Mouse (Mus musculus) midbrain, embryonic 12.5 days (tissue): Measurements from ENCODE around the gene Eif4ebp2. TPM values are rescaled to one million over a fixed set of nuclear protein-coding genes. Genes with fewer than 3 reads are reported as not detected.
A peak's percentile ranks its signal among the peaks of the same experiment; 100 is the strongest.

Experiments
- ATAC-seq: fragments of 200-750 bp; cut with Nextera tagmentation; 2 replicates; pipeline ENCODE4 v1.8.0; 2017; ENCODE audit warnings: low read depth, moderate TSS enrichment, moderate library complexity; ENCODE audit not compliant: low FRiP score
- H3K27ac ChIP-seq: fragments of 300-500 bp; sonication (generic); replicated peaks from 2 replicates; pipeline ENCODE4 v1.5.1; 2016; ENCODE audit warnings: mild to moderate bottlenecking
- H3K27me3 ChIP-seq: fragments of 300-500 bp; sonication (generic); 2 replicates; pipeline ENCODE4 v1.6.1; 2016; ENCODE audit warnings: mild to moderate bottlenecking
- H3K36me3 ChIP-seq: fragments of 300-500 bp; sonication (generic); 2 replicates; pipeline ENCODE4 v1.6.1; 2016
- H3K4me1 ChIP-seq: fragments of 300-500 bp; sonication (generic); 2 replicates; pipeline ENCODE4 v1.6.1; 2016
- H3K4me2 ChIP-seq: fragments of 300-500 bp; sonication (generic); replicated peaks from 2 replicates; pipeline ENCODE4 v1.6.1; 2016; ENCODE audit warnings: mild to moderate bottlenecking, moderate library complexity
- H3K4me3 ChIP-seq: fragments of 300-500 bp; sonication (generic); 2 replicates; pipeline ENCODE4 v1.5.1; 2016; ENCODE audit warnings: mild to moderate bottlenecking
- H3K9ac ChIP-seq: fragments of 300-500 bp; sonication (generic); replicated peaks from 2 replicates; pipeline ENCODE4 v1.6.1; 2016; ENCODE audit warnings: mild to moderate bottlenecking, moderate library complexity
- H3K9me3 ChIP-seq: fragments of 300-500 bp; sonication (generic); 2 replicates; pipeline ENCODE4 v1.6.1; 2016; ENCODE audit warnings: mild to moderate bottlenecking
- WGBS: fragments of 180-500 bp; shearing (Covaris S2); methylation state at CpG from one replicate; pipeline ENCODE4 v1.1.7; 2016; 5-methylcytosine and 5-hydroxymethylcytosine counted together
- polyA plus RNA-seq: library from polyadenylated mRNA; unstranded; fragments of >200 nt; fragmentation: Nextera tagmentation; extraction: Ambion mirVana; gene quantifications from 2 replicates; pipeline ENCODE4 v1.2.1, GENCODE M21; 2016

Eif4ebp2 gene
- polyA plus RNA-seq, 1 experiment from 2014 or later: 79.2 TPM

DNA sequence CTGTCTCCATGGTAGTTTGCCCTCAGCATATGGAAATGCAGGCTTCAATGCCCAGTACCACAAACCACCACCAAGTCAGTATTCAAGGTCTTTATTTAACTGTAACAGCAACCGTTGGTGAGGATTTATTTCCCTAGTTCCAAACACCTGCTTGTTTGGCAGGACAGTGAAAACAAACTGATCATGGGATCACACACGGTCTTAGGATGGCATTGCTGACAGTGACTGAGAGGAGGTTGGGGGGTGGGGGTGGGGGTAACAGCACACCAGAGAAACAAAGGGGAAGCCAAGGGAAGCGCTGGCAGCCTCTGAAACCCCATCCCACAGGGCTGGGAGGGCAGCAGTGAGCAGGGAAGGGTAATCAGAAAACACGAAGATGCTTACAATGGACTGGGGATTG is 24.0 kb downstream of the Eif4ebp2 start:
- Histone ChIP-seq H3K4me3 (no peak overlapping the region), H3K9ac (no peak overlapping the region), H3K36me3 (peaks cover 36% of the 10 kb centered on the region), H3K9me3 (no peaks in the 10 kb centered on the region), H3K27me3 (no peaks in the 10 kb centered on the region), H3K4me1 (peaks cover 12% of the 10 kb centered on the region), H3K27ac (no peak overlapping the region), H3K4me2 (no peak overlapping the region)
- WGBS: 64% methylated on average over 4 of the region's 4 CpGs
- no peak for ATAC-seq

DNA sequence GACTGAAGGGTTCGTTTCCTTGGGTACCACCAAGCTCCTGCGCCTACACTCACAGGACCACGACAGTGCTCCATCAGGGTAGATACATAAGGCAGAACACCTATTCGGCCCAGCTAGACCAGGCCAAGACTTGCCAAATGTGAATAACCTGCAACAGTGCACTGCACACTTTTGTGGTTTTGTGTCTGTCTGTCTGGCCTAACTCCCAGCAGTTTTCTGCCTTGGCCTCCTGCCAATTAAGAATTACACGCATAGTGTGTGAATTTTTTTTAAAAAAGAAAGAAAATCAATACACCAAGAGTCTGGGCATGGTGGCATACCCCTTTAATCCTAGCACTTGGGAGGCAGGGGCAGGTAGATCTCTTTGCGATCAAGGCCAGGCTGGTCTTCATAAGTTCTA is 24.5 kb downstream of the Eif4ebp2 start:
- H3K9me3 ChIP-seq: no peaks in the 10 kb centered on the region
- no peak overlapping the region for H3K9ac ChIP-seq
- 93% methylated on average over 6 of the region's 6 CpGs for WGBS
- no peaks in the 10 kb centered on the region for H3K27me3 ChIP-seq
- H3K4me1 ChIP-seq: peaks cover 12% of the 10 kb centered on the region
- H3K27ac ChIP-seq: no peak overlapping the region
- H3K4me3 ChIP-seq: no peak overlapping the region
- no peak for ATAC-seq
- peaks cover 31% of the 10 kb centered on the region for H3K36me3 ChIP-seq
- no peak overlapping the region for H3K4me2 ChIP-seq

- H3K27ac ChIP-seq: no peak overlapping the region
- H3K36me3 ChIP-seq: peaks cover 19% of the 10 kb centered on the region
- no peak for ATAC-seq
- peaks cover 12% of the 10 kb centered on the region for H3K4me1 ChIP-seq
- no peak overlapping the region for H3K4me2 ChIP-seq
- H3K9me3 ChIP-seq: no peaks in the 10 kb centered on the region
- H3K27me3 ChIP-seq: no peaks in the 10 kb centered on the region
- no peak overlapping the region for H3K4me3 ChIP-seq
- WGBS: 62% methylated on average over 2 of the region's 2 CpGs
- H3K9ac ChIP-seq: no peak overlapping the region
These were observed 26.2 kb downstream of the Eif4ebp2 start for GRCm38 (mm10) chr10:61426251-61426757.

- no peak overlapping the region for H3K4me2 ChIP-seq
- ATAC-seq: no peak
- H3K27ac ChIP-seq: no peak overlapping the region
- H3K27me3 ChIP-seq: peaks cover 12% of the 10 kb centered on the region
- 74% methylated on average over 2 of the region's 2 CpGs for WGBS
- peaks cover 7% of the 10 kb centered on the region for H3K36me3 ChIP-seq
- peaks cover 12% of the 10 kb centered on the region for H3K4me1 ChIP-seq
- no peak overlapping the region for H3K4me3 ChIP-seq
- H3K9ac ChIP-seq: no peak overlapping the region
- no peaks in the 10 kb centered on the region for H3K9me3 ChIP-seq
These were observed 27.4 kb downstream of the Eif4ebp2 start for GRCm38 (mm10) chr10:61425047-61425446.

DNA sequence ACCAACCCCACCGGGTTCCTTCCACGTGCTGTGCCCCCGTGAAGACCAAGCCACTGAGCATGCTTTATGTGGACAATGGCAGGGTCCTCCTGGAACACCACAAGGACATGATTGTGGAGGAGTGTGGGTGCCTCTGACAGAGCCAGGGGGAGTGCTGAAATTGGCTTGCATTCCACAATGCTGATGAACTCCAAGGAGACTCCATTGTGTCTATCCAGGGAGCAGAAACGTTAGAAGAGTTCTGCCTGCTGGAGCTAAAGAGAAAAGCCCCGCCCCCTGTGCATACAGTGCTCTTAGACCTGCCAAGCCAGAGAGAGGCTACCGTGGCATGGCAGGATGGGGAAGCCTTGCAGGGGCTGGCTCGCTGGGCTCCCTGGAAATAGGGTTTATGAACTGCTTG is 28.0 kb downstream of the Eif4ebp2 start:
- Histone ChIP-seq H3K4me1 (peaks cover 12% of the 10 kb centered on the region), H3K9ac (no peak overlapping the region), H3K4me2 (no peak overlapping the region), H3K27me3 (peaks cover 17% of the 10 kb centered on the region), H3K36me3 (peaks cover 1% of the 10 kb centered on the region; the same call in 1 of the 2 replicates), H3K9me3 (no peaks in the 10 kb centered on the region), H3K27ac (no peak overlapping the region), H3K4me3 (no peak overlapping the region)
- WGBS: 33% methylated on average over 7 of the region's 7 CpGs
- ATAC-seq: 0 out of 2 replicates have a peak, but pooled peaks have one; percentile 27

GRCm38 (mm10) chr10:61423289-61423688 is 29.2 kb downstream of the Eif4ebp2 start:
- Histone ChIP-seq H3K9me3 (no peaks in the 10 kb centered on the region), H3K4me3 (no peak overlapping the region), H3K27ac (no peak overlapping the region), H3K4me2 (no peak overlapping the region), H3K27me3 (peaks cover 29% of the 10 kb centered on the region), H3K9ac (no peak overlapping the region), H3K36me3 (no peaks in the 10 kb centered on the region), H3K4me1 (peaks cover 14% of the 10 kb centered on the region)
- WGBS: 42% methylated on average over 10 of the region's 10 CpGs
- ATAC-seq: no peak; the same call in 1 of the 2 replicates

DNA sequence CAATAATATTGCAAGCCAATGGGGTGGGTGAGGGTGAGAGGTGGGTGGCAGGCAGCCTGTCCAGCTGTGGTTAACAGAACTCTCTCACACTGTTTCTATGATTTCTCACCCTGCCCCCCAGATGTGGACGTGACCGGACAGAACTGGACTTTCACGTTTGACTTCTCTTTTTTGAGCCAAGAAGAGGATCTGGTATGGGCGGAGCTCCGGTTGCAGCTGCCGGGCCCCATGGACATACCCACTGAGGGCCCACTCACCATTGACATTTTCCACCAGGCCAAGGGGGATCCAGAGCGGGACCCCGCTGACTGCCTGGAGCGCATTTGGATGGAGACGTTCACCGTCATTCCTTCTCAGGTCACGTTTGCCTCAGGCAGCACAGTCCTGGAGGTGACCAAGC is 29.6 kb downstream of the Eif4ebp2 start:
- H3K27me3 ChIP-seq: peaks cover 33% of the 10 kb centered on the region
- no peak overlapping the region for H3K4me2 ChIP-seq
- H3K36me3 ChIP-seq: no peaks in the 10 kb centered on the region
- H3K4me3 ChIP-seq: no peak overlapping the region
- H3K9ac ChIP-seq: no peak overlapping the region
- 86% methylated on average over 12 of the region's 12 CpGs for WGBS
- H3K4me1 ChIP-seq: peaks cover 18% of the 10 kb centered on the region
- H3K9me3 ChIP-seq: no peaks in the 10 kb centered on the region
- H3K27ac ChIP-seq: no peak overlapping the region
- no peak for ATAC-seq

DNA sequence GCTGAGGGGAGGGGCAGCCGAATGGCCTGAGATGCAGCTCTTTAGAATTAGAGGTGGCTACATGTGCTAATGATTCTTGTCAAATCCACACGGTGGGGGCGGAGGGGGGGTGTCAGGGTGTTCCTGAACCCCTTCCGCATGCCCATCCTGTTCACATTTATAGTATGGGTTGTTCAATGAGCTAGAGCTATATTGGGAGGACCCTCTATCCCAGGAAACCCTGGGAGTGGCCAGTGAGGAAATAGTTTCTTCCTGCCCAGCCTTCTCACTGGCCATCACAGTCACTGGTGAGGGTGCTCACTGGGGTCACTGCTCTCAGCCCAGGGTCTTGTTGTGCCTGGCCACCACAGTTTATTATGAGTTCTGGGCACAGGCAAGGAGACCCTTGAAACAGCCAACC is 32.5 kb downstream of the Eif4ebp2 start:
- no peak overlapping the region for H3K27ac ChIP-seq
- H3K4me1 ChIP-seq: peaks cover 17% of the 10 kb centered on the region
- no peak overlapping the region for H3K4me3 ChIP-seq
- H3K36me3 ChIP-seq: no peaks in the 10 kb centered on the region
- no peak for ATAC-seq
- H3K27me3 ChIP-seq: peaks cover 57% of the 10 kb centered on the region
- no peak overlapping the region for H3K9ac ChIP-seq
- H3K9me3 ChIP-seq: no peaks in the 10 kb centered on the region
- no peak overlapping the region for H3K4me2 ChIP-seq
- WGBS: 67% methylated on average over 4 of the region's 4 CpGs

DNA sequence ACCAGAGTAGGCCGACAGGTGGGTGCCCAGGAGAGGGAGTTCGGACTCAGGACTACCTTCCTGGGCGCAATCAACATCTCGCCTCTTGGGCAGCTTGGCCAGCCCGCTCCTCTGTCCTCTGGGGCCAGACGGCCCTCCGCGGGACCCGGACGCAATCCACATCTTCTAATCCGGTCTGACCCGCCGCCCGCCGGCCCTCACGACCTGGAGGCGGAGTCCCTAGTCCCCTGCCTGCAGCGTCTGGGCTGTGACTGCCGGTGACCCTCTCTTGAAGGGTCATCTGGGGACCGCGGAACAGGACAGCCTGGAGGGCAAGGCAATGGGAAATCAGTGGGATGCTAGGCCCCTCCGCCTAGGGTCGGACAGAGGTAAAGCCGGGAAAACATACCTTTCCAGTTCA is 33.3 kb downstream of the Eif4ebp2 start:
- no peaks in the 10 kb centered on the region for H3K9me3 ChIP-seq
- no peaks in the 10 kb centered on the region for H3K36me3 ChIP-seq
- H3K4me3 ChIP-seq: no peak overlapping the region
- no peak overlapping the region for H3K27ac ChIP-seq
- peaks cover 57% of the 10 kb centered on the region for H3K27me3 ChIP-seq
- 0 out of 2 replicates have a peak overlapping the region, but pooled peaks have one; percentile 72 for H3K4me2 ChIP-seq
- H3K4me1 ChIP-seq: peaks cover 9% of the 10 kb centered on the region; the same call in 1 of the 2 replicates
- no peak for ATAC-seq
- no peak overlapping the region for H3K9ac ChIP-seq
- WGBS: 2% methylated on average over 24 of the region's 24 CpGs

DNA sequence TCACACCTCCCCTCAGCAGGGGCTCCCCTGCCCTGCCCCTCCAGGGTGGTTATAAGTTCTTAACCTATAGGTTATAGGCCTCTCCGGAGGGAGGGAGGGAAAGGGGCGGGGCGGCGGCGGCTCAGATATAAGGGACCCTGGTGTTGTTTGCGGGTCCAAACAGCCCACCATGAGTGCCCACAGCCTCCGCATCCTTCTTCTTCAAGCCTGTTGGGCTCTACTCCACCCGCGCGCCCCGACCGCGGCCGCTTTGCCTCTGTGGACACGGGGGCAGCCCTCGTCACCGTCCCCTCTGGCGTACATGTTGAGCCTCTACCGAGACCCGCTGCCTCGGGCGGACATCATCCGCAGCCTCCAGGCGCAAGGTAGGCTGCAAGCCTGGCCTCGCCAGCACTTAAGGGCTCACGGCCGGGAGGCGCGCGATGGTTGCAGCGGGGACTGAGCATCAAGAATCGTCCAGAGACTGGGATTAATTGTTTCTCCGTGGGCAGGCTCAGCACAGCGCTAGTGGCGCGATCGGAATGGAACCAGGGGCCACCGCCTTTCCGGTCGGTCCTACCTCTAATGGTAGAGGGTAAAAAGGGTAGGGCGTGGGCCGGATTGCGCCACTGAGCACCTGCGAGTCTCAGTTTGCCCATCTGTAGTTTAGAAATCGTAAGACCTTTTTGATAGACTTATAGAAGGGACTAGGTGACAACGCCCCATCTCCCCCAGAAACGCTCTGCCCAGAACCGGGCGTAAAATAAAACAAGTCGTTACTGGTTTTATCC is 34.1 kb downstream of the Eif4ebp2 start:
- Histone ChIP-seq H3K36me3 (no peaks in the 10 kb centered on the region), H3K9ac (peak overlapping the region; percentile 51), H3K4me2 (peak overlapping the region; percentile 72), H3K9me3 (no peaks in the 10 kb centered on the region), H3K27me3 (peaks cover 57% of the 10 kb centered on the region), H3K4me3 (peak overlapping the region; percentile 43), H3K4me1 (peaks cover 9% of the 10 kb centered on the region; the same call in 1 of the 2 replicates), H3K27ac (no peak overlapping the region)
- ATAC-seq: no peak
- WGBS: 2% methylated on average over 50 of the region's 50 CpGs

DNA sequence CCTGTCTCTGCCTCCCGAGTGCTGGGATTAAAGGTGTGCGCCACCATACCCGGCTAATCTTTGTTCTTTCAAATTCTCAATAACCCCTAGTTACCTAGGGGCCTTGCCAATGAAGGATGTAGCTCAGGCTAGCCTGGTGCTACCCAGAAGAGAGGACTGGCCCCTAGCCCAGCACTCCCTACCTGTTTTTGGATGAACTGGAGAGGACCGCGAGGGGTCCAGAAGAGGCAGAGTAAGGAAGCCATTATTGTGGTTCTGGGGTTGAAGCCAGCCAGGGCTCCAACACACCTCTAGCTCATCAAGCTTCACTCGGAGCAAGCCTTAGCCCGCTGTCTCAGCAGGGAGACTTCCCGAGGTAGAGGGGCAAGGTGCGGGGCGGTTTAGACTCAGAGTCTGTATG is 34.8 kb downstream of the Eif4ebp2 start, which contains the start of gene Nodal:
TSS of gene Nodal (plus strand) at position 301 of the 400 bp plus-strand sequence.
- H3K27me3 ChIP-seq: peaks cover 57% of the 10 kb centered on the region
- no peak within 1 kb of the TSS for H3K27ac ChIP-seq
- H3K9ac ChIP-seq: peak within 1 kb of the TSS; percentile 51
- H3K4me3 ChIP-seq: peak within 1 kb of the TSS; percentile 43
- WGBS: 25% methylated on average over 10 of the region's 10 CpGs
- peaks cover 9% of the 10 kb centered on the region; the same call in 1 of the 2 replicates for H3K4me1 ChIP-seq
- peak within 1 kb of the TSS; percentile 72 for H3K4me2 ChIP-seq
- H3K9me3 ChIP-seq: no peaks in the 10 kb centered on the region
- H3K36me3 ChIP-seq: no peaks in the 10 kb centered on the region
- ATAC-seq: no peak

DNA sequence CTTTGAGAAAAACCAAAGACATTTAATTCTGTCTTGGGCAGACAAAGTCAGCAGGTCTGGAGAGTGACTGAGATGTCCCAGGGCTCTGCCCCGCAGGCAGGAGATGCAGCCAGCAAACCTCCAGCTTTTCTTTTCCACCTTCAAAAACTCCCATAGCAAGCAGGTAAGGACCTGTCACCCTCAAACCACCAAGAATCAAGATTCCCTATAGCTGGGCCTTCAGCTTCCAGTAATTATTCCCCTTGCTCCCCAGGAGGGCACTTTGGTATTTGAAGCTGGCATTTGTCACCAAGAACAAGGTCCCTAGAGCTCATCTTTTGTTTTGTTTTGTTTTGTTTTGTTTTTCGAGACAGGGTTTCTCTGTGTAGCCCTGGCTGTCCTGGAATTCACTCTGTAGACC is 35.4 kb downstream of the Eif4ebp2 start:
- Histone ChIP-seq H3K4me3 (no peak overlapping the region), H3K9ac (no peak overlapping the region), H3K27me3 (peaks cover 57% of the 10 kb centered on the region), H3K4me1 (peaks cover 9% of the 10 kb centered on the region; the same call in 1 of the 2 replicates), H3K9me3 (no peaks in the 10 kb centered on the region), H3K36me3 (no peaks in the 10 kb centered on the region), H3K4me2 (no peak overlapping the region), H3K27ac (no peak overlapping the region)
- WGBS: 52% methylated on average over 2 of the region's 2 CpGs
- no peak for ATAC-seq
